Mouse (Mus musculus) c-Kit-positive CD71-positive TER-119-positive erythroid progenitor cells, embryonic 14.5 days (primary cell): ENCODE results near the gene Olfr194.
"Not testable (repeated sequence)": the region's sequence is repeated elsewhere in the genome, so short reads cannot be mapped to it uniquely, and the experiment has no call there.

Source experiments
- DNase-seq: peaks from one replicate; pipeline ENCODE4 v3.0.0-alpha.2; 2013; ENCODE audit warnings: low spot score

Olfr194 gene

GRCm38 (mm10) chr16:59120969-59121368 is at the start of gene Olfr194:
Gene Olfr194 (minus strand): TSS chr16:59121069.
- DNase-seq: no peak

GRCm38 (mm10) chr16:59170354-59170753 is 49.5 kb upstream of the Olfr194 start, which contains the start of gene Olfr196:
Gene Olfr196 (minus strand): TSS chr16:59170454.
- no peak for DNase-seq

GRCm38 (mm10) chr16:59151996-59152395 is 31.1 kb upstream of the Olfr194 start:
- no peak for DNase-seq

- no peak for DNase-seq
Measured at GRCm38 (mm10) chr16:59146746-59147145, 25.9 kb upstream of the Olfr194 start, which contains the start of gene Olfr195. Gene Olfr195 (plus strand): TSS chr16:59147046.

GRCm38 (mm10) chr16:59141105-59141504 is 20.2 kb upstream of the Olfr194 start:
- DNase-seq: no peak

- no peak for DNase-seq
Measured at GRCm38 (mm10) chr16:59130740-59131139, 9.9 kb upstream of the Olfr194 start.

- DNase-seq: no peak
Measured at GRCm38 (mm10) chr16:59111781-59112180, 9.1 kb downstream of the Olfr194 start, which contains the start of gene Olfr193. Gene Olfr193 (minus strand): TSS chr16:59111881.

- DNase-seq: not testable (repeated sequence)
Measured at GRCm38 (mm10) chr16:59108522-59108921, 12.3 kb downstream of the Olfr194 start.

GRCm38 (mm10) chr16:59105312-59105711 is 15.6 kb downstream of the Olfr194 start:
- no peak for DNase-seq

GRCm38 (mm10) chr16:59089722-59090121 is 31.1 kb downstream of the Olfr194 start, which contains the start of gene Olfr191:
Gene Olfr191 (minus strand): TSS chr16:59089822.
- DNase-seq: not testable (repeated sequence)

- DNase-seq: not testable (repeated sequence)
Measured at GRCm38 (mm10) chr16:59081113-59081512, 39.8 kb downstream of the Olfr194 start.

GRCm38 (mm10) chr16:59077905-59078304 is 43.0 kb downstream of the Olfr194 start, which contains the start of gene Olfr190:
Gene Olfr190 (minus strand): TSS chr16:59078005.
- DNase-seq: no peak

GRCm38 (mm10) chr16:59073520-59073919 is 47.3 kb downstream of the Olfr194 start:
- no peak for DNase-seq

GRCm38 (mm10) chr16:59071755-59072154 is 49.1 kb downstream of the Olfr194 start:
- no peak for DNase-seq
